Mouse (Mus musculus): ENCODE data around the gene Cfap74. TPM values are rescaled to one million over a fixed set of nuclear protein-coding genes. Genes with fewer than 3 reads are reported as not detected.

Cfap74 gene
- total RNA-seq (2014; rRNA removed; ENCODE audit: low replicate concordance) (1.1 TPM in 2 replicates), polyA plus RNA-seq (2015; fragmentation: Nextera tagmentation; extraction: Ambion mirVana) (0.29 and 0.36 TPM in 2 replicates)

- Histone ChIP-seq H3K27ac (ENCODE audit: low read depth) (no peak within 1 kb of the TSS), H3K9ac (replicated peaks; ENCODE audit: low read depth, low read length) (no peak within 1 kb of the TSS), H3K36me3 (replicated peaks; ENCODE audit: control insufficient read depth, insufficient read depth, low read length) (no peaks in the 10 kb centered on the region), H3K4me3 (ENCODE audit: low read depth, low read length) (peak within 1 kb of the TSS; percentile 40), H3K9me3 (replicated peaks; ENCODE audit: control insufficient read depth, low read length) (no peaks in the 10 kb centered on the region; the same call in 1 of the 2 replicates), H3K4me1 (ENCODE audit: control insufficient read depth, insufficient read depth) (no peaks in the 10 kb centered on the region), H3K4me2 (ENCODE audit: low read depth, low read length) (peak within 1 kb of the TSS; percentile 63), H3K27me3 (ENCODE audit: control insufficient read depth, insufficient read depth, low read length) (peaks cover 8% of the 10 kb centered on the region; the same call in 1 of the 2 replicates)
- WGBS, result under 1% methylated on average over 35 of the region's 35 CpGs
- TF ChIP-seq CTCF (IDR thresholded peaks at IDR 0.05; ENCODE audit: low read depth) (no peak), EP300 (IDR thresholded peaks at IDR 0.05; ENCODE audit: low read depth) (no peak)
- peak; percentile 80 for ATAC-seq (ENCODE audit: insufficient read depth, low read depth)
- DNase-seq (ENCODE audit: low spot score), result peak; percentile 39
These were observed at the start of gene Cfap74 for GRCm38 (mm10) chr4:155409058-155409776. Gene Cfap74 (plus strand): TSS chr4:155409190.

- ATAC-seq (ENCODE audit: insufficient read depth, low read depth), result no peak
- H3K9me3 ChIP-seq (replicated peaks; ENCODE audit: control insufficient read depth, low read length), result no peaks in the 10 kb centered on the region
- H3K27me3 ChIP-seq (ENCODE audit: control insufficient read depth, insufficient read depth, low read length), result peaks cover 66% of the 10 kb centered on the region
- TF ChIP-seq EP300 (IDR thresholded peaks at IDR 0.05; ENCODE audit: low read depth), result no peak
- TF ChIP-seq CTCF (IDR thresholded peaks at IDR 0.05; ENCODE audit: low read depth), result no peak
- no peaks in the 10 kb centered on the region for H3K36me3 ChIP-seq (replicated peaks; ENCODE audit: control insufficient read depth, insufficient read depth, low read length)
- no peak overlapping the region for H3K27ac ChIP-seq (ENCODE audit: low read depth)
- WGBS, result 38% methylated on average over 12 of the region's 12 CpGs
- DNase-seq (ENCODE audit: low spot score), result no peak
- H3K4me1 ChIP-seq (ENCODE audit: control insufficient read depth, insufficient read depth), result no peaks in the 10 kb centered on the region
- no peak overlapping the region for H3K4me3 ChIP-seq (ENCODE audit: low read depth, low read length)
- no peak overlapping the region for H3K4me2 ChIP-seq (ENCODE audit: low read depth, low read length)
- no peak overlapping the region for H3K9ac ChIP-seq (replicated peaks; ENCODE audit: low read depth, low read length)
These were observed 49.2 kb upstream of the Cfap74 start for GRCm38 (mm10) chr4:155359560-155360464.

- WGBS, result under 1% methylated on average over 37 of the region's 42 CpGs
- TF ChIP-seq CTCF (IDR thresholded peaks at IDR 0.05; ENCODE audit: low read depth), result no peak
- no peak for TF ChIP-seq EP300 (IDR thresholded peaks at IDR 0.05; ENCODE audit: low read depth)
These were observed 48.1 kb upstream of the Cfap74 start for GRCm38 (mm10) chr4:155360856-155361255.

GRCm38 (mm10) chr4:155361303-155361791 lies 47.6 kb upstream of the Cfap74 start, which contains the start of gene Prkcz:
Gene Prkcz (minus strand): TSS chr4:155361361.
- peak within 1 kb of the TSS; percentile 50 for H3K4me2 ChIP-seq (ENCODE audit: low read depth, low read length)
- H3K9ac ChIP-seq (replicated peaks; ENCODE audit: low read depth, low read length), result no peak within 1 kb of the TSS
- peak within 1 kb of the TSS; percentile 38 for H3K4me3 ChIP-seq (ENCODE audit: low read depth, low read length)
- H3K4me1 ChIP-seq (ENCODE audit: control insufficient read depth, insufficient read depth), result no peaks in the 10 kb centered on the region
- H3K27me3 ChIP-seq (ENCODE audit: control insufficient read depth, insufficient read depth, low read length), result peaks cover 66% of the 10 kb centered on the region
- whole genome bisulfite sequencing, result under 1% methylated on average over 36 of the region's 51 CpGs
- ATAC-seq (ENCODE audit: insufficient read depth, low read depth) (peak; percentile 91), DNase-seq (ENCODE audit: low spot score) (peak; percentile 25)
- H3K9me3 ChIP-seq (replicated peaks; ENCODE audit: control insufficient read depth, low read length), result no peaks in the 10 kb centered on the region
- H3K36me3 ChIP-seq (replicated peaks; ENCODE audit: control insufficient read depth, insufficient read depth, low read length), result no peaks in the 10 kb centered on the region
- H3K27ac ChIP-seq (ENCODE audit: low read depth), result no peak within 1 kb of the TSS
- TF ChIP-seq CTCF (IDR thresholded peaks at IDR 0.05; ENCODE audit: low read depth) (no peak), EP300 (IDR thresholded peaks at IDR 0.05; ENCODE audit: low read depth) (no peak)

More at GRCm38 (mm10) chr4:155360856-155361255, 48.1 kb upstream of the Cfap74 start:
- Histone ChIP-seq H3K27me3 (ENCODE audit: control insufficient read depth, insufficient read depth, low read length) (peaks cover 66% of the 10 kb centered on the region), H3K4me2 (ENCODE audit: low read depth, low read length) (peak overlapping the region; percentile 50), H3K9ac (replicated peaks; ENCODE audit: low read depth, low read length) (no peak overlapping the region), H3K27ac (ENCODE audit: low read depth) (no peak overlapping the region), H3K4me1 (ENCODE audit: control insufficient read depth, insufficient read depth) (no peaks in the 10 kb centered on the region), H3K36me3 (replicated peaks; ENCODE audit: control insufficient read depth, insufficient read depth, low read length) (no peaks in the 10 kb centered on the region), H3K9me3 (replicated peaks; ENCODE audit: control insufficient read depth, low read length) (no peaks in the 10 kb centered on the region), H3K4me3 (ENCODE audit: low read depth, low read length) (peak overlapping the region; percentile 38)
- DNase-seq (ENCODE audit: low spot score) (no peak), ATAC-seq (ENCODE audit: insufficient read depth, low read depth) (no peak)

- no peak overlapping the region for H3K4me2 ChIP-seq (ENCODE audit: low read depth, low read length)
These were observed 46.5 kb upstream of the Cfap74 start for GRCm38 (mm10) chr4:155362443-155362842.

More at GRCm38 (mm10) chr4:155362443-155362842, 46.5 kb upstream of the Cfap74 start:
- H3K4me1 ChIP-seq (ENCODE audit: control insufficient read depth, insufficient read depth), result no peaks in the 10 kb centered on the region
- WGBS, result 33% methylated on average over 5 of the region's 5 CpGs
- no peaks in the 10 kb centered on the region for H3K9me3 ChIP-seq (replicated peaks; ENCODE audit: control insufficient read depth, low read length)
- H3K4me3 ChIP-seq (ENCODE audit: low read depth, low read length), result no peak overlapping the region
- H3K27ac ChIP-seq (ENCODE audit: low read depth), result no peak overlapping the region
- DNase-seq (ENCODE audit: low spot score) (no peak), ATAC-seq (ENCODE audit: insufficient read depth, low read depth) (no peak)
- no peaks in the 10 kb centered on the region for H3K36me3 ChIP-seq (replicated peaks; ENCODE audit: control insufficient read depth, insufficient read depth, low read length)
- H3K27me3 ChIP-seq (ENCODE audit: control insufficient read depth, insufficient read depth, low read length), result peaks cover 62% of the 10 kb centered on the region
- no peak for TF ChIP-seq EP300 (IDR thresholded peaks at IDR 0.05; ENCODE audit: low read depth)
- TF ChIP-seq CTCF (IDR thresholded peaks at IDR 0.05; ENCODE audit: low read depth), result no peak
- no peak overlapping the region for H3K9ac ChIP-seq (replicated peaks; ENCODE audit: low read depth, low read length)

Measured in heart, postnatal 0 days (tissue).